Mouse (Mus musculus) limb, embryonic 15.5 days (tissue): Measurements from ENCODE around the gene Rnf169. TPM values are rescaled to one million over a fixed set of nuclear protein-coding genes. Genes with fewer than 3 reads are reported as not detected.
A peak's percentile ranks its signal among the peaks of the same experiment; 100 is the strongest.

ENCODE experiments used
- ATAC-seq: fragments of 200-750 bp; cut with Nextera tagmentation; 2 replicates; pipeline ENCODE4 v1.8.0; 2017; ENCODE audit warnings: low read depth, moderate TSS enrichment; ENCODE audit not compliant: insufficient number of reproducible peaks, low FRiP score, low TSS enrichment
- H3K27ac ChIP-seq: fragments of 300-500 bp; sonication (generic); 2 replicates; pipeline ENCODE4 v1.5.1; 2015; ENCODE audit warnings: moderate library complexity, mild to moderate bottlenecking, inconsistent platforms
- H3K27me3 ChIP-seq: fragments of 300-500 bp; sonication (generic); 2 replicates; pipeline ENCODE4 v1.6.1; 2015; ENCODE audit warnings: inconsistent platforms
- H3K36me3 ChIP-seq: fragments of 300-500 bp; sonication (generic); 2 replicates; pipeline ENCODE4 v1.6.1; 2015; ENCODE audit warnings: inconsistent platforms
- H3K4me1 ChIP-seq: fragments of 300-500 bp; sonication (generic); 2 replicates; pipeline ENCODE4 v1.6.1; 2015; ENCODE audit warnings: inconsistent platforms
- H3K4me2 ChIP-seq: fragments of 300-500 bp; sonication (generic); 2 replicates; pipeline ENCODE4 v1.6.1; 2015; ENCODE audit warnings: mild to moderate bottlenecking, inconsistent platforms
- H3K4me3 ChIP-seq: fragments of 300-500 bp; sonication (generic); 2 replicates; pipeline ENCODE4 v1.5.1; 2015; ENCODE audit warnings: mild to moderate bottlenecking, inconsistent platforms
- H3K9ac ChIP-seq: fragments of 300-500 bp; sonication (generic); 2 replicates; pipeline ENCODE4 v1.6.1; 2015; ENCODE audit warnings: inconsistent platforms
- H3K9me3 ChIP-seq: fragments of 300-500 bp; sonication (generic); 2 replicates; pipeline ENCODE4 v1.6.1; 2016; ENCODE audit warnings: inconsistent platforms
- WGBS: fragments of 180-500 bp; shearing (Covaris S2); methylation state at CpG from one replicate; pipeline ENCODE4 v1.1.7; 2015; 5-methylcytosine and 5-hydroxymethylcytosine counted together
- polyA plus RNA-seq: library from polyadenylated mRNA; unstranded; fragments of >200 nt; fragmentation: Nextera tagmentation; extraction: Ambion mirVana; gene quantifications from 2 replicates; pipeline ENCODE4 v1.2.1, GENCODE M21; 2015

Rnf169 gene
- polyA plus RNA-seq, result 4.3 and 5.4 TPM in 2 replicates

GRCm38 (mm10) chr7:99980132-99980591, at the start of gene Rnf169:
Rnf169 (minus strand) TSS chr7:99980448.
- peak within 1 kb of the TSS; percentile 96 for H3K27ac ChIP-seq
- peaks cover 19% of the 10 kb centered on the region for H3K4me1 ChIP-seq
- peak within 1 kb of the TSS; percentile 99 for H3K4me3 ChIP-seq
- H3K27me3 ChIP-seq, result no peaks in the 10 kb centered on the region
- peak within 1 kb of the TSS; percentile 68 for H3K4me2 ChIP-seq
- ATAC-seq, result peak; percentile 92
- under 1% methylated on average over 51 of the region's 55 CpGs for WGBS
- no peaks in the 10 kb centered on the region for H3K36me3 ChIP-seq
- H3K9ac ChIP-seq, result peak within 1 kb of the TSS; percentile 91
- H3K9me3 ChIP-seq, result no peaks in the 10 kb centered on the region

GRCm38 (mm10) chr7:100029307-100029706, 49.1 kb upstream of the Rnf169 start:
- WGBS, result 44% methylated on average over 3 of the region's 3 CpGs
- H3K4me1 ChIP-seq, result no peaks in the 10 kb centered on the region
- no peak for ATAC-seq

GRCm38 (mm10) chr7:100027353-100027752, 47.1 kb upstream of the Rnf169 start:
- no peak for ATAC-seq
- WGBS, result 65% methylated on average over 5 of the region's 5 CpGs
- no peaks in the 10 kb centered on the region for H3K4me1 ChIP-seq
- H3K9ac ChIP-seq, result no peak overlapping the region
- no peak overlapping the region for H3K4me2 ChIP-seq
- H3K4me3 ChIP-seq, result no peak overlapping the region
- H3K27me3 ChIP-seq, result no peaks in the 10 kb centered on the region
- H3K9me3 ChIP-seq, result no peaks in the 10 kb centered on the region
- H3K27ac ChIP-seq, result no peak overlapping the region
- no peaks in the 10 kb centered on the region for H3K36me3 ChIP-seq

More at GRCm38 (mm10) chr7:100029307-100029706, 49.1 kb upstream of the Rnf169 start:
- Histone ChIP-seq H3K4me2 (no peak overlapping the region), H3K4me3 (no peak overlapping the region), H3K27me3 (no peaks in the 10 kb centered on the region), H3K27ac (no peak overlapping the region), H3K9ac (no peak overlapping the region), H3K36me3 (no peaks in the 10 kb centered on the region), H3K9me3 (no peaks in the 10 kb centered on the region)

GRCm38 (mm10) chr7:100017056-100017455, 36.8 kb upstream of the Rnf169 start:
- Histone ChIP-seq H3K36me3 (no peaks in the 10 kb centered on the region), H3K27ac (no peak overlapping the region), H3K4me3 (no peak overlapping the region), H3K9me3 (no peaks in the 10 kb centered on the region), H3K9ac (no peak overlapping the region), H3K4me2 (no peak overlapping the region), H3K27me3 (no peaks in the 10 kb centered on the region), H3K4me1 (peaks cover 6% of the 10 kb centered on the region; the same call in 1 of the 2 replicates)
- no peak for ATAC-seq
- WGBS, result 87% methylated on average over 8 of the region's 8 CpGs

DNA sequence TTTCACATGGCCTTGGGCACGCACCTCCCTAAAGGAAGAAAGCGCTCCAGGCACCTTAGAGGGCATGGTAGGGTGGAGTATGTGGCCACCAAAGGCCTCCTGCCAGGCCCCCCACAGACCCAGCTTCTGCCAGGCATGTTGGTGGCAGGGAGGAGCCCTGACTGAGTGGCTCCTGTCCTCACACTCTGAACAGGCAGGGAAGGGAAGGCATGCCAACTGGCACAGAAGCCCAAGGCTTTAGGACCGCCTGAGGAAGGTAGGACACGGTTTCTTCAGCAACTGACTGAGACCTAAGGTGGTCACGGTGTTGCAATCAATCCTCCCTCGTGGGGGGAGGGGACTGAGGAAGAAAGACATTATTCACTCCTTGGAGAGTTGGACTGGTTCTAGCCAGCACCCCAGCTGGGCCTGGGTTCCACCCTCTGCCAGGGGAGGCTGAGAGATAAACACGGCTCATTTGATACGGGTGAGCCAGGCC, 33.9 kb upstream of the Rnf169 start:
- H3K4me3 ChIP-seq, result no peak overlapping the region
- no peak overlapping the region for H3K9ac ChIP-seq
- H3K4me2 ChIP-seq, result no peak overlapping the region
- no peak for ATAC-seq
- H3K36me3 ChIP-seq, result no peaks in the 10 kb centered on the region
- H3K9me3 ChIP-seq, result no peaks in the 10 kb centered on the region
- no peak overlapping the region for H3K27ac ChIP-seq
- H3K4me1 ChIP-seq, result peaks cover 9% of the 10 kb centered on the region; the same call in 1 of the 2 replicates
- 67% methylated on average over 8 of the region's 8 CpGs for WGBS
- H3K27me3 ChIP-seq, result peaks cover 16% of the 10 kb centered on the region

DNA sequence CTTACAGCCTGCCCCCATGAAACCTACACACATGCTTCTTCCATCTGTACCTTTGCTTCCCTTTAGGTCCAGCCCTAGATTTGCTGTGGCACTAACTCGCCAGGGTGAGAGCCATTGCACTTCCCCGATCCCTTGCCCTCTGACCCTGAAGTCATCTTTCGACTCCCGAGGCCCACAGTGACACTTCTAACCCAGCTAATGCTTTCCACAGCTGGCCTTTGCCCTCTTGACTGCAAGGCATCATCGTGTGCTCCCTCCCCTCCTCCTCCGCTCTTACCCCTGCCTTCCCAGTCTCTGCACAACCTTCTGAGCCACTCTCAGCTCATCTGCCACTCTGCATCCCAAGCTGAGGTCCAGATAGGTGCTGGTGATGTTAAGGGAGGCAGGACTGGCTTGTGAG, 32.3 kb upstream of the Rnf169 start:
- Histone ChIP-seq H3K9ac (no peak overlapping the region), H3K27me3 (peaks cover 33% of the 10 kb centered on the region), H3K9me3 (no peaks in the 10 kb centered on the region), H3K4me2 (no peak overlapping the region), H3K27ac (no peak overlapping the region), H3K4me3 (no peak overlapping the region), H3K36me3 (no peaks in the 10 kb centered on the region), H3K4me1 (peaks cover 9% of the 10 kb centered on the region; the same call in 1 of the 2 replicates)
- 28% methylated on average over 6 of the region's 6 CpGs for WGBS
- no peak for ATAC-seq

GRCm38 (mm10) chr7:100012085-100012484, 31.8 kb upstream of the Rnf169 start:
- Histone ChIP-seq H3K4me3 (no peak overlapping the region), H3K27ac (no peak overlapping the region), H3K4me2 (no peak overlapping the region), H3K9me3 (no peaks in the 10 kb centered on the region), H3K4me1 (peaks cover 9% of the 10 kb centered on the region; the same call in 1 of the 2 replicates), H3K36me3 (no peaks in the 10 kb centered on the region), H3K27me3 (peaks cover 37% of the 10 kb centered on the region), H3K9ac (no peak overlapping the region)
- ATAC-seq, result no peak
- WGBS, result 46% methylated on average over 8 of the region's 8 CpGs

- 32% methylated on average over 5 of the region's 5 CpGs for WGBS
- Histone ChIP-seq H3K9ac (no peak overlapping the region), H3K9me3 (no peaks in the 10 kb centered on the region), H3K4me3 (no peak overlapping the region), H3K27ac (no peak overlapping the region), H3K4me1 (peaks cover 17% of the 10 kb centered on the region; the same call in 1 of the 2 replicates), H3K36me3 (no peaks in the 10 kb centered on the region), H3K27me3 (peaks cover 49% of the 10 kb centered on the region), H3K4me2 (no peak overlapping the region)
- no peak for ATAC-seq
These were observed 30.5 kb upstream of the Rnf169 start for GRCm38 (mm10) chr7:100010711-100011110.

DNA sequence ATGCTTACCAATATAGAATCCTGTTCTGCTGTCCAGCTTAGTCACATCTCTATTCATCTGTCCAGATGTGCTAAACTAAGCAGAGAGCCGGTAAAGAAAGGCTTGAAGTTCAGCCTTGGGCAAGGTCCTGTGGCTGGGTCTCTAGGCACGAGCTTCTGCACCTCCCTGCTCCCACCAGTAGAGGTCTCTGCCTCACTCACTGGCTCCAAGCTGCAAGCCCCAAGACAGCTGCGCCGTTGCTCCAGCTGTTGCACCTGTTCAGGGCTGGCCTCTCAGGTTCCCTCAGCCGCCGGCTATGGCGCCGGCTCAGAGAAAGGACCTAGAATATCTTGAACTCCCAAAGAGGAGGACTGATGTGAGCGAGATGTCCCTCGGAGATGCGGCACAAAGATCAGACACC, 29.4 kb upstream of the Rnf169 start:
- H3K27ac ChIP-seq, result no peak overlapping the region
- H3K27me3 ChIP-seq, result peaks cover 60% of the 10 kb centered on the region
- no peaks in the 10 kb centered on the region for H3K9me3 ChIP-seq
- no peak overlapping the region for H3K4me2 ChIP-seq
- H3K36me3 ChIP-seq, result no peaks in the 10 kb centered on the region
- WGBS, result 9% methylated on average over 11 of the region's 11 CpGs
- peak; percentile 60; the same call in 1 of the 2 replicates for ATAC-seq
- H3K9ac ChIP-seq, result no peak overlapping the region
- H3K4me3 ChIP-seq, result no peak overlapping the region
- H3K4me1 ChIP-seq, result peaks cover 22% of the 10 kb centered on the region; the same call in 1 of the 2 replicates

DNA sequence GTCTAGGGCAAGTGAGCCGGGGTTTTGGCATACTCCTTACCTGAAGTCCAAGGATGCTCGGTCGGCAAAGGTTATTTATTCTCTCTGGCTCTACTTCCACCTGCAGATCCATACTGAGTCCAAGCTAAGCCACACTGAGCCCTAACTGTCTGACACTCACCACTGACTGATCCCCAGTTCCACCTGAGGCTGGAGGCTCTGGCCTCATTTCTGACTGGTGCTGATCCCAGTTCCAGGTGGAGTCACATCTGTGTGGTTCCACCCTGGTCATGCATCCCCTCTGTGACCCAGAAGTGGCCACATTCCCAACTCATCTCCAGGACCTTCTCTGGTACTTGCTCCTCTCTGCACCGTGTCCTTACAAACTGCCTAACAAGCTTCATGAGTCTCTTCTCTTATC, 28.5 kb upstream of the Rnf169 start:
- H3K4me1 ChIP-seq, result peaks cover 16% of the 10 kb centered on the region; the same call in 1 of the 2 replicates
- WGBS, result 89% methylated on average over 4 of the region's 4 CpGs
- ATAC-seq, result no peak
- H3K4me2 ChIP-seq, result no peak overlapping the region
- no peak overlapping the region for H3K27ac ChIP-seq
- H3K9me3 ChIP-seq, result no peaks in the 10 kb centered on the region
- no peak overlapping the region for H3K4me3 ChIP-seq
- peaks cover 69% of the 10 kb centered on the region for H3K27me3 ChIP-seq
- H3K36me3 ChIP-seq, result no peaks in the 10 kb centered on the region
- H3K9ac ChIP-seq, result no peak overlapping the region

GRCm38 (mm10) chr7:100006411-100006810, 26.2 kb upstream of the Rnf169 start:
- Histone ChIP-seq H3K27ac (no peak overlapping the region), H3K4me3 (peak overlapping the region; percentile 48), H3K27me3 (peaks cover 69% of the 10 kb centered on the region), H3K4me1 (peaks cover 16% of the 10 kb centered on the region; the same call in 1 of the 2 replicates), H3K4me2 (peak overlapping the region; percentile 98), H3K9ac (no peak overlapping the region), H3K9me3 (no peaks in the 10 kb centered on the region), H3K36me3 (no peaks in the 10 kb centered on the region)
- ATAC-seq, result no peak
- WGBS, result 5% methylated on average over 11 of the region's 11 CpGs

DNA sequence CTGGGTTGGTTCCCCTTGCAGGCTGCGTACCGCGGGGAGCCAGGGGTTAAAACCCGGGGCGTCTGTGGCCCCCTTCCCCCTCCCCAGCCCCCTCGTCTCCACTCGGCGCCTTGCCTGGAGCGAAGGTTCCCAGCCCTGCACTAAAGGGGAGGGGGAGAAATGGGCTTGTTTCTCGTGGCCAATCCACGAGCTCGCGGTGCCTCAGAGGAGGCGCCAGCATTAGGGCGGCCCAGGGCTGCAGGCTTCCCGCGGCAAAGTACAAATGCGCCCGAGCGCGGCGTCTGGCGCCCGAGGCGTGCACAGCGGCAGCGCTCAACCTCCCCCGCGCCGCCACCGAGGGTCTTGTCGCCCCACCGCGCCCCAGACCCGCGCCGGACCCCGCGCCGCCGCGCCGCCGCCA, 25.5 kb upstream of the Rnf169 start, which contains the start of gene Chrdl2:
Gene Chrdl2, plus strand, starts transcription at position 383 of the 400 bp plus-strand sequence.
- peak within 1 kb of the TSS; percentile 98 for H3K4me2 ChIP-seq
- H3K9ac ChIP-seq, result peak within 1 kb of the TSS; percentile 41; the same call in 1 of the 2 replicates
- no peak for ATAC-seq
- no peaks in the 10 kb centered on the region for H3K36me3 ChIP-seq
- H3K4me1 ChIP-seq, result peaks cover 16% of the 10 kb centered on the region; the same call in 1 of the 2 replicates
- no peaks in the 10 kb centered on the region for H3K9me3 ChIP-seq
- peak within 1 kb of the TSS; percentile 48 for H3K4me3 ChIP-seq
- no peak within 1 kb of the TSS for H3K27ac ChIP-seq
- WGBS, result under 1% methylated on average over 29 of the region's 44 CpGs
- peaks cover 68% of the 10 kb centered on the region for H3K27me3 ChIP-seq
